Mouse (Mus musculus) gastrocnemius, postnatal 10 days (tissue): ENCODE data around the gene Utp18. TPM values are rescaled to one million over a fixed set of nuclear protein-coding genes. Genes with fewer than 3 reads are reported as not detected.

ENCODE experiments used
- DNase-seq: peaks from one replicate; pipeline ENCODE4 v3.0.0; 2021; ENCODE audit warnings: mixed read lengths
- total RNA-seq, 2 experiments: library from RNA; stranded (reverse); gene quantifications; 2 replicates each; pipeline ENCODE4 v1.2.3; 2021

The Utp18 gene
- total RNA-seq, 2 experiments from 2014 or later = 9.7 to 12.9 TPM

DNA sequence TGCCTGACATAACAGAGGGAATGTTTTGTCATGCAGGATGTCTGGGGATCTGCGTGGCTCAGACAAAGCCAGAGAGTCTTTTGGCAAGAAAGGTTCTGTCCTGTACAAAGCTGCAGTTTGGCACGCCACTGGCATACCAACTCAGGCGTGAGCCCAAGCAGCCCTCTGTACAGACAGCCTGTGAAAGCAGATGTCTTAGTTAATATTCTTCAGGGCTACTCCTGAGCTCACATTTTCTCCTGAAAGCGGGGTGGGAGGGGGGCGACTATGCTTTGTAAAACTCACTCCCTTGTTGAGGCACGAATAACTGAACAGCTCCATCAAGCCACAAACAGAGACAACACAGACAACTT lies 56.3 kb downstream of the Utp18 start:
- no peak for DNase-seq

DNA sequence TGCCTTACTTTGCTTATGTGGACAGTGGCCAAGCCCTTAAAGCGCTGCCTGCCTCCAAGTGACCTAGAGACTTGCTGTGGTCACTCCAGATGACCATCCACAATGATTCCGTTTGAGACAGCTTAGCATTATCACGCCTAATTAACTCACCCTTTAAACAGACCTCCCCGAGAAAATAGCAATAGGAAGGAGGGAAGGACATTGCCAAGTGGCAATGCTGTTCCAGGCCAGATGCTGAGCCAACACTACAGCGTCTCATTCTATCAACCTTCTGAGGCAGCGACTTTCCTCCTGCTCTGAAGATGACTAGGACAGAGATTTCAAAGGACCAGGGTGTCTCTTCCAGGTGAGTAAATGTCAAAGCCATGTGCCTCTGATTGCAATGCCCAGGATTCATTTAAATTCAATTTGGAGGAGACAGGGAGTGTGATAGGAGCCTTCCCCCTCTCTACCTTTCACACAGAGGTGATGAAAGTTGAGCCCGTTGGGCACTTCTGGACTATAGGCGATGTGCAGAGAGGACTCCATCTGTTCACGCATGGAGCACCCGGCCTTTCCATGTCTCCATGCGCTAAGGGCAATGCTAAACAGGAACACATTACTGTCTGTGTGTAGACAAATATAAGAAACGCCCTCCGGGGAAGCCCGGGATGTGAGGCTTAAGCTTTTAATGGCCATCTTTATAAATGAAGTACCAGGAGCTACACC lies 56.8 kb downstream of the Utp18 start:
- DNase-seq = no peak

DNA sequence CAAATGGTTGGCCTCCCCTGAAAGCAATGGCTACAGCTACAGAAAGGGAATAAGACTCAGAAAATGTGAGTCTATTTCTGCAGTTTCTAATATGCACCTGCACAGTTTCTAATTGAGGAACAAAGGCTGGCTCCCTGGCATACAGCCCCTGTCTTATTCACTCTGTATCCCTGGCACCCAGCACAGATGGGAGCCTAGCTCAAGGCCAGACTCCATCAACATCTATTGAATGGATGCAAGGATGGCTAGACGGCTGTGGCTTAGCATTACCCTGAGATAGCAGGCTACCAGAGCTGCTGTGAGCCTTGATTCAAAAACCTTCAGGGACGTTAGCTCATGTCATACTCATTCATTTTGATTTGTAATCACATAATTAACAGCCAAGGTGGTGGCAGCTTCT lies 63.3 kb downstream of the Utp18 start:
- no peak for DNase-seq

DNA sequence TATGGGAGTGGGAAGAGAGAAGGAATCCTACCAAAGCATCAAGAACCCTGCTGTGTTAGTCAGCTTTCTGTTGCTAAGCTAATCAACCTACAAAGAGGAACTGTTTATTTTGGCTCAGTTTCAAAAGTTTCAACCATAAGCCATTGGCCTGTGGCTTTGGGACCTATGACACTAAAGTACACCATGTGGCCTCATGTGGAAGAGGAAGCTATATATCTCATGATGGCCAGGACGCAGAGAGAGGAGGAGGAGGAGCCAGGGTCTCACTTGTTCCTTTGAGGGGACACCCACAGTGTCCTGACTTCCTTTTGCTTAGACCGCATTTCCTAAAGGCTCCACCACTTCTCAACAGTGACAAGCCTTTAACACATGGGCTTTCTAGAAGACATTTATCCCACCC lies 64.0 kb downstream of the Utp18 start:
- no peak for DNase-seq

DNA sequence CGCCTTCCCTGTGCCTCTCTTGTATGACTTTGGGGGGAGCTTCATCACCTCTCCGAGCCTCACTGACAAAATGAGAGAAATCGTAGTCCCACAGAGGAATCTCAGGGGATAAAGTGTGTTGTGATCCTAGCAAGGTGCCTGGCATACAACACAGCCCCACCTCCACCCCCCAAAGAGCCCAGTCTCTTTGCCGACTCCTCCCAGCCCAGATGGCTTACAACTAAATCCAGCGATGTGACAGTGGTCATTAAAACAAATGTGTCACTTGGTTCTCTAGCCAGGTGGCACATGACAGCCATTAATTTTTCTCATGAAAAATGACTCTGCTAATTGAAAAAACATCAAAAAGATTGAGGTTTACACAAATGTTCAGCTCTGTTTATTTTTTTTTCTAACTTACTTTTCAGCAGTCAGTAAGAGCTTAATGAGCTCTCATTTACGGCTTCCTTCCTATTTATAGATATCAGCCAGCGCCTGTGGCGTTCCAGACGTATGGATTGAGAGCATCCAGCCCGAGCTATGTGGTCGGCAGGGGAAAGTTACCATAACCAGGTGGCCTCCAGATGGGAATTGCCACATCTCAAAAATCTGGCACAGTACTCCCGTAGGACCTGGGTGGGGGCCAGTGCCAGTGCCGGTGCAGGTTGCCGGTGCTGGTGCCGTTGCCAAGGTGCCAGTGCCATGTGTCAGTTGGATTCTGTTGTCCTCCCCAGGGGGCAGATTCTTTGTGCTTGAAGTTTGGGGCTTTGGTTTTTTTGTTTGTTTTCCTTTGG lies 67.4 kb downstream of the Utp18 start:
- DNase-seq = no peak

DNA sequence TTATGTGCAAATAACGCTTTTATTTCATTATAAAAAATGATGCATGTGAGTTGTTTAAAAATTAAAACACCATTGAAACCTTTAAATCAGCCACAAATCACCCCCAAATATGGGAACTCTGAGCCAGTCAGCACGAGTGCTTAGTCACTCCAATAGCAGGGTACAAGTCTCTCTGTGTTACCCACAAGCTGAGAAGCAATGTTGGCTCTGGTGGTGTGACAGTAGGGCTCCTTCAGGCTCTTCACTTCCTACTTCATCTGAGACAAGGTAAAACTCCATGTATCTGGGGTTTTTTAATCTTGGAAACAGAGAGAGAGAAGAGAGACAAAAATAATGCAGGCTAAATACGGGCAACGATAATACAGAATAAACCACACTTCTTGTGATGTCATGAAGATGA lies 72.6 kb downstream of the Utp18 start:
- DNase-seq = no peak

DNA sequence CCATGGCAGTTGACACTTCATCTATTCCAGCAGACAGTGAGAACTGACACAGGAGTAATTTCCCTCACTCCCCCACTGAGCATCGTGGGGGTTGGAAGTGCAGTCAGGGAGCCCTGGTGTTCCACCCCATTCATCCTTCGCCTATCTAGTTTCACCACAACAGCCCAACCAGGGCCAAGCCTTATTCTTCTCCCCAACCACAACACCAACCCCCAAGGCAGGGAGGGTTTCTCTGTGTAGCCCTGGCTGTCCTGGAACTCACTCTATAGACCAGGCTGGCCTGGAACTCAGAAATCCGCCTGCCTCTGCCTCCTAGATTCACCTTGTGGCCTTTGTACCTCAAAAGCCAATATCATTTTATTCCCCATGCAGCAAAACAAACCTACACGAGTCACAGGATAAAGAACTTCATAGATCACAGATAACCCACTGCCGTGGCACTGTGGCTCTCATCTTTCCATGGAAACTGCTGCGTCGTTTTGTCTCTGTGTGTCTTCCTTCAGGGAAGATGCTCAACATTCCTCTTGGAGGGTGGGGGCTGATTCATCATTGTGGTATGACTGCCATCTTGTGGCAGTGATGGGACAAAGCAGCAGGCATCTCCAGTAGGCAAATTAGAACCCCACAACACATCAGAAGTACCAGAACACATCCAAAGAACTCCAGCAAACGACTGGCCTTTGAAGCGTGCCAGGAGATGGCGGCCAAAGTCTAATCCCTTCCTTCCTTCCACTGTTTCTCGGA lies 73.3 kb downstream of the Utp18 start:
- DNase-seq = no peak

Other genes starting within 250 kb of the Utp18 start
- 10 to 100 TPM; 22.9 to 31.2 TPM for gene Mbtd1, start 86 bp upstream of the Utp18 start, total RNA-seq
- 100 to 1,000 TPM; 511 to 591 TPM for gene Nme2, start 70.5 kb upstream of the Utp18 start, total RNA-seq
- 10 to 100 TPM; 30.2 to 31.3 TPM for gene Gm20390, start 82.5 kb upstream of the Utp18 start, total RNA-seq
- 10 to 100 TPM; 22.9 to 23.3 TPM for gene Nme1, start 82.8 kb upstream of the Utp18 start, total RNA-seq
- 100 to 1,000 TPM; 121 to 130 TPM for gene Spag9, start 110.3 kb upstream of the Utp18 start, total RNA-seq